Mouse (Mus musculus): Measurements from ENCODE around the gene Uimc1. TPM values are rescaled to one million over a fixed set of nuclear protein-coding genes. Genes with fewer than 3 reads are reported as not detected.
A peak's percentile ranks its signal among the peaks of the same experiment; 100 is the strongest.

Gene Uimc1
- total RNA-seq, 2 experiments from 2014 or later, result 24.8 to 26.0 TPM

- DNase-seq (ENCODE audit: low spot score in 2 of 2), result peak in 1 of 2 experiments; percentile 25
Measured at GRCm38 (mm10) chr13:55058042-55058441, 42.1 kb downstream of the Uimc1 start.

- no peak for DNase-seq (ENCODE audit: low spot score in 2 of 2)
Measured at GRCm38 (mm10) chr13:55047706-55048105, 52.4 kb downstream of the Uimc1 start.

GRCm38 (mm10) chr13:55040016-55040415 lies 60.1 kb downstream of the Uimc1 start:
- no peak for DNase-seq (ENCODE audit: low spot score in 2 of 2)

GRCm38 (mm10) chr13:55024215-55024614 lies 75.9 kb downstream of the Uimc1 start:
- no peak for DNase-seq (ENCODE audit: low spot score in 2 of 2)

- DNase-seq (ENCODE audit: low spot score in 2 of 2), result peak in 1 of 2 experiments; percentile 26
Measured at GRCm38 (mm10) chr13:55022715-55023114, 77.4 kb downstream of the Uimc1 start.

GRCm38 (mm10) chr13:55022256-55022655 lies 77.8 kb downstream of the Uimc1 start:
- no peak for DNase-seq (ENCODE audit: low spot score in 2 of 2)

- DNase-seq (ENCODE audit: low spot score in 2 of 2), result no peak
Measured at GRCm38 (mm10) chr13:55021194-55021779, 78.8 kb downstream of the Uimc1 start, which contains the start of gene Hk3. Gene Hk3, minus strand, starts transcription at chr13:55021385.

GRCm38 (mm10) chr13:55020051-55020450 lies 80.0 kb downstream of the Uimc1 start:
- no peak for DNase-seq (ENCODE audit: low spot score in 2 of 2)

- DNase-seq (ENCODE audit: low spot score in 2 of 2), result no peak
Measured at GRCm38 (mm10) chr13:55019181-55019580, 80.9 kb downstream of the Uimc1 start.

- DNase-seq (ENCODE audit: low spot score in 2 of 2), result no peak
Measured at GRCm38 (mm10) chr13:55018700-55019099, 81.4 kb downstream of the Uimc1 start.

- no peak for DNase-seq (ENCODE audit: low spot score in 2 of 2)
Measured at GRCm38 (mm10) chr13:55017898-55018599, 82.1 kb downstream of the Uimc1 start.

- DNase-seq (ENCODE audit: low spot score in 2 of 2), result no peak
Measured at GRCm38 (mm10) chr13:55017154-55017897, 82.8 kb downstream of the Uimc1 start.

GRCm38 (mm10) chr13:55014451-55014850 lies 85.6 kb downstream of the Uimc1 start:
- DNase-seq (ENCODE audit: low spot score in 2 of 2), result no peak

- no peak for DNase-seq (ENCODE audit: low spot score in 2 of 2)
Measured at GRCm38 (mm10) chr13:55013702-55014344, 86.3 kb downstream of the Uimc1 start.

- no peak for DNase-seq (ENCODE audit: low spot score in 2 of 2)
Measured at GRCm38 (mm10) chr13:55011981-55012478, 88.1 kb downstream of the Uimc1 start.

- DNase-seq (ENCODE audit: low spot score in 2 of 2), result no peak
Measured at GRCm38 (mm10) chr13:55011103-55011502, 89.0 kb downstream of the Uimc1 start.

GRCm38 (mm10) chr13:55008589-55008988 lies 91.5 kb downstream of the Uimc1 start:
- DNase-seq (ENCODE audit: low spot score in 2 of 2), result no peak

GRCm38 (mm10) chr13:55006415-55006742 lies 93.7 kb downstream of the Uimc1 start:
- no peak for DNase-seq (ENCODE audit: low spot score in 2 of 2)

GRCm38 (mm10) chr13:55005691-55006414 lies 94.2 kb downstream of the Uimc1 start:
- DNase-seq (ENCODE audit: low spot score in 2 of 2), result no peak

GRCm38 (mm10) chr13:55004646-55005045 lies 95.5 kb downstream of the Uimc1 start:
- no peak for DNase-seq (ENCODE audit: low spot score in 2 of 2)

GRCm38 (mm10) chr13:55002090-55002489 lies 98.0 kb downstream of the Uimc1 start:
- DNase-seq (ENCODE audit: low spot score in 2 of 2), result no peak
